ENCODE assay signal across 16 mouse cellular contexts in the genomic region with DNA sequence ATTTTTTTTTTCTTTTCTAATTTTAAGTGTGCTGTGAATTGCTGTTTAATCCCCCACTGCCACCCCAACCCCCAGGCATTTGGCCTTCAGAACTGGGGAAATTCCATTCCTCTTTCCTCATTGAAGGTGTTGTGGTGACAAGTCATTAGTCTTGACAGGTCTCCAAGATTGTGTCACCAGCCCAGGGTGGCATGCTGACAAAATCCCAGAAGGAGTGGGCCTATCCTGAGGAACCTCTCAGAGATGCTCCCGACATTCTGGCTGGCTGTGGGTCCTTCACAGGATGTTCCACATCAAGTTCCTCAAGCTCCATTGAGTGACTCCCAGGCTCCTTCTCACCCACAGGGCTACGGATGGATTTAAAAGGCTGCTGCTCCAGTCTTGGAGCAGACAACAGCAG.
DNase-seq lines count a peak whose midpoint lies in the region; ATAC-seq and TF ChIP-seq lines count a peak whose summit lies in the region.
"Had no signal": no experiment of that assay in that cellular context is flagged by ENCODE, and none has a peak within 500 bp of the region (broad histone marks: within the 10 kb centered on the region; RNA-seq: fewer than 3 reads in every experiment).

No protein-coding gene starts in this region.

- no peaks in the 10 kb centered on the region for H3K9me3 ChIP-seq in heart, embryonic 16.5 days (replicated peaks; ENCODE audit: control insufficient read depth, low read length)
- H3K9me3 ChIP-seq: embryonic facial prominence, embryonic 10.5 days; hindbrain, embryonic 13.5 days; liver, embryonic 15.5 days had no signal

- peak; percentile 88 for DNase-seq in heart, adult 11 months
- DNase-seq in heart, postnatal 25 days (ENCODE audit: low spot score), result no peak
- peak; percentile 35 to 60 for DNase-seq in heart, adult 2 months
- DNase-seq in lung, postnatal 36 days, result peak; percentile 58
- DNase-seq in left cerebral cortex, postnatal 14 days (ENCODE audit: low spot score in 2 of 2), result no peak
- no peak for DNase-seq in thymus, postnatal 10 days (ENCODE audit: low spot score in 2 of 2)
- DNase-seq: cerebellum, adult 8-10 months; layer of hippocampus, postnatal 36 days; right cerebral cortex, adult 18-20 months had no signal

- H3K27me3 ChIP-seq in heart, adult 2 months (ENCODE audit: control insufficient read depth, insufficient read depth, low read length), result no peaks in the 10 kb centered on the region
- no peaks in the 10 kb centered on the region for H3K27me3 ChIP-seq in heart, embryonic 16.5 days (ENCODE audit: control insufficient read depth, insufficient read depth, low read length)
- H3K27me3 ChIP-seq: CH12.LX; hindbrain, embryonic 13.5 days; liver, embryonic 15.5 days; megakaryocyte, embryonic 14.5 days had no signal

- no peaks in the 10 kb centered on the region for H3K79me2 ChIP-seq in heart, adult 2 months (replicated peaks; ENCODE audit: control insufficient read depth, insufficient read depth, low read length)

- ATAC-seq in heart, embryonic 16.5 days (replicated peaks; ENCODE audit: extremely low read depth, insufficient read depth, low FRiP score), result peak; percentile 93
- ATAC-seq: intestine, postnatal 0 days had no signal

- no peak for TF ChIP-seq EP300 in heart, adult 2 months (IDR thresholded peaks at IDR 0.05; ENCODE audit: insufficient read depth, low read depth, low read length)

- no peak overlapping the region for H3K4me2 ChIP-seq in heart, embryonic 16.5 days (ENCODE audit: low read depth, low read length)
- H3K4me2 ChIP-seq: hindbrain, embryonic 13.5 days; liver, embryonic 15.5 days had no signal

- no peak overlapping the region for H3K27ac ChIP-seq in heart, adult 2 months
- peak overlapping the region; percentile 44 for H3K27ac ChIP-seq in heart, embryonic 16.5 days (ENCODE audit: low read length)
- H3K27ac ChIP-seq: embryonic facial prominence, embryonic 10.5 days; hindbrain, embryonic 13.5 days; liver, embryonic 15.5 days had no signal

- peaks cover 2% of the 10 kb centered on the region; the same call in 1 of the 2 replicates for H3K36me3 ChIP-seq in heart, adult 2 months (ENCODE audit: control insufficient read depth, insufficient read depth, low read length)
- no peaks in the 10 kb centered on the region for H3K36me3 ChIP-seq in heart, embryonic 16.5 days (ENCODE audit: control insufficient read depth, insufficient read depth)
- H3K36me3 ChIP-seq: embryonic facial prominence, embryonic 10.5 days; hindbrain, embryonic 13.5 days; liver, embryonic 15.5 days had no signal

- no peak for TF ChIP-seq POLR2A in heart, adult 2 months (IDR thresholded peaks at IDR 0.05; ENCODE audit: insufficient read depth, low read depth, low read length)

- 42% methylated on average over 2 of the region's 2 CpGs for WGBS in heart, adult 2 months
- 42% methylated on average over 2 of the region's 2 CpGs for WGBS in heart, embryonic 16.5 days

- intact Hi-C loops in heart, postnatal 25 days (cut with DNase I), result no loop called here
- intact Hi-C loops in heart, adult 2 months (cut with DNase I), result no loop called here
- intact Hi-C loops in left cerebral cortex, postnatal 14 days (cut with DNase I), result no loop called here

- no peak overlapping the region for H3K9ac ChIP-seq in heart, adult 2 months (ENCODE audit: low read depth, low read length)
- no peak overlapping the region for H3K9ac ChIP-seq in heart, embryonic 16.5 days (ENCODE audit: low read length)
- H3K9ac ChIP-seq: hindbrain, embryonic 13.5 days; liver, embryonic 15.5 days had no signal

- TF ChIP-seq CTCF in heart, adult 2 months (IDR thresholded peaks at IDR 0.05), result no peak

- no peak overlapping the region for H3K4me3 ChIP-seq in heart, adult 2 months
- H3K4me3 ChIP-seq in heart, embryonic 16.5 days (ENCODE audit: low read length), result no peak overlapping the region
- H3K4me3 ChIP-seq: embryonic facial prominence, embryonic 10.5 days; hindbrain, embryonic 13.5 days; liver, embryonic 15.5 days; megakaryocyte, embryonic 14.5 days had no signal

- H3K4me1 ChIP-seq in heart, adult 2 months (ENCODE audit: control insufficient read depth, insufficient read depth, low read length), result peaks cover 5% of the 10 kb centered on the region
- H3K4me1 ChIP-seq in heart, embryonic 16.5 days (ENCODE audit: control insufficient read depth, insufficient read depth, low read length), result peaks cover 12% of the 10 kb centered on the region; the same call in 1 of the 2 replicates
- H3K4me1 ChIP-seq: hindbrain, embryonic 13.5 days; liver, embryonic 15.5 days; megakaryocyte, embryonic 14.5 days had no signal

Comparison
In these comparisons a context has a peak if more than half of its experiments do, and no peak if none do; other contexts are left out.
1. DNase-seq: peak in heart, adult 11 months (single experiment), heart, adult 2 months (2 of 2) and lung, postnatal 36 days (single experiment); none in heart, postnatal 25 days (single experiment), left cerebral cortex, postnatal 14 days (0 of 2) and thymus, postnatal 10 days (0 of 2).